Mouse (Mus musculus): Measurements from ENCODE around the gene Avpr1b.

- TF ChIP-seq POLR2A (IDR thresholded peaks at IDR 0.05; ENCODE audit: borderline replicate concordance, control insufficient read depth, low read depth, low read length) (no peak), CTCF (IDR thresholded peaks at IDR 0.05; ENCODE audit: control insufficient read depth, insufficient read depth, low read length) (no peak)
Measured at GRCm38 (mm10) chr1:131652670-131653443, 53.8 kb downstream of the Avpr1b start.
